Mouse (Mus musculus) myocyte (in vitro differentiated cells): Measurements from ENCODE around the gene Sec24d.

ENCODE experiments used
- CEBPB ChIP-seq: IDR thresholded peaks from 2 replicates; pipeline ENCODE4 v1.6.1; 2011; ENCODE audit warnings: mild to moderate bottlenecking, moderate library complexity; ENCODE audit not compliant: poor library complexity, insufficient read depth, severe bottlenecking
- E2F4 ChIP-seq: IDR thresholded peaks from one replicate; pipeline ENCODE4 v1.6.1; 2011; ENCODE audit warnings: mild to moderate bottlenecking, control low read depth, moderate library complexity; ENCODE audit not compliant: insufficient read depth
- MAX ChIP-seq: IDR thresholded peaks from one replicate; pipeline ENCODE4 v1.6.1; 2011; ENCODE audit warnings: low read depth, mild to moderate bottlenecking, control low read depth
- MYOD1 ChIP-seq, 3 experiments: IDR thresholded peaks; one replicate each; pipeline ENCODE4 v1.6.1; 2011; ENCODE audit warnings: control low read depth in 2 of 3, low read depth in 2 of 3, mild to moderate bottlenecking in 2 of 3, moderate library complexity in 1 of 3; ENCODE audit not compliant: insufficient read length in 2 of 3, control insufficient read depth in 1 of 3
- MYOG ChIP-seq, 3 experiments: IDR thresholded peaks; one replicate each; pipeline ENCODE4 v1.6.1; 2011; ENCODE audit warnings: control low read depth in 2 of 3, low read depth in 2 of 3, mild to moderate bottlenecking in 2 of 3; ENCODE audit not compliant: insufficient read length in 2 of 3, control insufficient read depth in 1 of 3, insufficient read depth in 1 of 3
- POLR2A ChIP-seq: IDR thresholded peaks from one replicate; pipeline ENCODE4 v1.6.1; 2011; ENCODE audit warnings: low read depth, mild to moderate bottlenecking, control low read depth, moderate library complexity; ENCODE audit not compliant: insufficient read length
- POLR2AphosphoS2 ChIP-seq: IDR thresholded peaks from one replicate; pipeline ENCODE4 v1.6.1; 2011; ENCODE audit warnings: low read depth, control low read depth; ENCODE audit not compliant: insufficient read length
- REST ChIP-seq: IDR thresholded peaks from one replicate; pipeline ENCODE4 v1.6.1; 2011; ENCODE audit warnings: mild to moderate bottlenecking, control low read depth, moderate library complexity; ENCODE audit not compliant: insufficient read depth, insufficient read length
- SRF ChIP-seq: IDR thresholded peaks from one replicate; pipeline ENCODE4 v1.6.1; 2011; ENCODE audit warnings: low read depth; ENCODE audit not compliant: control insufficient read depth, insufficient read length
- TCF12 ChIP-seq: IDR thresholded peaks from one replicate; pipeline ENCODE4 v1.6.1; 2011; ENCODE audit warnings: mild to moderate bottlenecking, control low read depth; ENCODE audit not compliant: poor library complexity, insufficient read depth, severe bottlenecking
- TCF3 ChIP-seq: IDR thresholded peaks from one replicate; pipeline ENCODE4 v1.6.1; 2011; ENCODE audit warnings: low read depth, control low read depth; ENCODE audit not compliant: insufficient read length
- USF1 ChIP-seq: IDR thresholded peaks from one replicate; pipeline ENCODE4 v1.6.1; 2011; ENCODE audit warnings: low read depth, mild to moderate bottlenecking, control low read depth, moderate library complexity

- TF ChIP-seq POLR2A (no peak), MYOG (IDR thresholded peaks at IDR 0.05; ENCODE audit: control insufficient read depth in 1 of 3, insufficient read depth in 1 of 3, insufficient read length in 2 of 3, low read depth in 2 of 3) (no peak), MAX (no peak), POLR2AphosphoS2 (no peak), USF1 (no peak), REST (no peak), TCF12 (no peak), E2F4 (no peak), MYOD1 (IDR thresholded peaks at IDR 0.05; ENCODE audit: control insufficient read depth in 1 of 3, insufficient read length in 2 of 3, low read depth in 2 of 3) (no peak), TCF3 (no peak), CEBPB (no peak), SRF (no peak)
Observed at GRCm38 (mm10) chr3:123330221-123330620, 63.0 kb downstream of the Sec24d start.
